Mouse (Mus musculus): ENCODE results near the gene Trak2. TPM values are rescaled to one million over a fixed set of nuclear protein-coding genes. Genes with fewer than 3 reads are reported as not detected.
"Not testable (repeated sequence)": the region's sequence is repeated elsewhere in the genome, so short reads cannot be mapped to it uniquely, and the experiment has no call there.

Trak2 gene
- polyA plus RNA-seq, 1 experiment = 77.6 TPM

DNA sequence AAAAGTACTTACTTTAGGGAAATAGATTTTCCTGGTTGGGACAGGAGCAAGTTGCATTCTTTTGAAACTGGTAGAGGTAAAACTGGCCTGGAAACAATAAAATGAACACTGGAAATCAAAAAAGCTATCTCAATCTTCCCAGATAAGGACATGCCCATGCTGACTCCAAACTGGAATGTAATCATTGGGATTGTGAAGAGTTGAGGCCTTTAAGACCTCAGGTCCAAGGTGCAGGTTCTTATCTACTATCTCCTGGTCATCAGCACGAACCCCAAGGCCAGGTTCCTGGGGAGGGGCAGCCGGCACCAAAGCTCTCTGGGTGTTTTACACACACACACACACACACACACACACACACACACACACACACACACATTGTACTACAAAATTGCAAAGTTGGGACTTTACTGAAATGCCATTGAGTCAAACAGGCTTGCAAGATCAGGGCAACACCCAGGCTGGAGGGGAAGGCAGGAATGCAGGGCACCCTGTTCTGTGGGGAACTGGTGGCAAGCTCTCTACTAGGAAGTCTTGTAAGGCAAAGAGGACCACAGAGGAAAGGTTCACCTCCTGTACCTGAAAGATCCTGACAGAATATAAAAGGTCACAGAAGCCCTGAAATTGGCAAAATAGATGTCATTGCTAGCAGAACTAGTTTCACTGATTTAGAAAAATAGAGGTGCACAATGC lies 81.6 kb downstream of the Trak2 start:
- not testable (repeated sequence) for DNase-seq (ENCODE audit: extremely low spot score in 1 of 2, low spot score in 1 of 2)

DNA sequence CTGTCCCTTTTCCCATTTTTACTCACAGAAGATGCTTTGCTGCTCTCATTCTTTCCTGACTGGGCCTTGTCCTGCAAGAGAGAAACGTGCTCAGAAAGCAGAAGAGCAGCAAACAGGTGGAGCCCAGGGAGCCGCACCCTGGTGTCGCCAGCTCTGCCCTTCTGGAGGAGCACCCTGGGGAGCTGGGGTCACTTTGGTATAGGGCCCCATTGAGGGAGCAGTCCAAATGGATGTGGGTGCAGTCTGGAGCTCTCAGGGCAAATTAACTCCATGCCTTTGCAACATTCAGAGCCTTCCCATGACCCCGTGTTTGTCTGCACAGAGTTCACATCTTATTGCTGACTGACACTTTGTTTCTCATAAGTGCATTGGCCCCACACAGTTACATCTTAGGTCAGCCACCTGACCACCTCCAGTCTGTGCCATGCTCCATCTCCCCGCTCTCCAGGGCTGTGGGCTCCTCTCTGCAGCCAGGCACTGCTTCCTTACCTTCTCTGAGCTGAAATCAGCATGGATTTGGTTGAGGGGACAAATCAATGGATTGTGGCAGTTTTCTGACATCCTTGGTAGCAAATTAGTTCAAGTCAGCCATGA lies 82.4 kb downstream of the Trak2 start:
- not testable (repeated sequence) for DNase-seq (ENCODE audit: extremely low spot score in 1 of 2, low spot score in 1 of 2)

DNA sequence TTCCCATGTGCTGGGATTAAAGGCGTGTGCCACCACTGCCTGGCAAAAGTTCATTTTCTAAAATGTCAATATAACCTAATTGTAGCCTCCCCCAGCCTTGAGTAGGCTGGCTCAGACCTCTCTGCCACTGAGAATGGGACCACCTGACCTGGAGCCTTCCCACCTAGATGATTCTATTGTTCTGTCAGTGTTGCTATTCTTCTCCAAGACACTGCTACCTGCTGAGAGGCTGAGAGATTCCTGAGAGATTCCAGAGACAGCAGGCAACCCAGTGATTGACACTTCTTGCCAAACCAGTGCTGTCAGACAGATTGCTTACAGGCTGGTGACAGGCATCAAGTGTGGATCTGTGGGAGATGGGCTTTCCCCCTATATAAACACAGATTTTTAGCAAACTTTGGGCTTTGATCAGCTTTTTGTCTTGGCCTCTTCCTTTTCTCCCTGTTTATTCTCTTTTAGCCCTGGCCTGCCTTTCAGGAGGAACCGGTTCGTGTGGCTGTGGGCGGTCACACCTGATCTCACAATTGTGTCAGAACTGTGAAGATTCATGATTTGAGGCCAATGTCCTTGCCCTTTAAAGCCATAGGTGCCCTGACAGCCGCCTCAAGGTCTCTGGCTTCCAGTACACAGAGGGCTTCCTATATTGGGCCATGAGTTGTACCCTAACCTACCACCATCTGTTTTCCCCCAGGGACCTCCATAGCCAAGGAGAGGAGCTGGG lies 83.2 kb downstream of the Trak2 start:
- no peak for DNase-seq (ENCODE audit: extremely low spot score in 1 of 2, low spot score in 1 of 2)

DNA sequence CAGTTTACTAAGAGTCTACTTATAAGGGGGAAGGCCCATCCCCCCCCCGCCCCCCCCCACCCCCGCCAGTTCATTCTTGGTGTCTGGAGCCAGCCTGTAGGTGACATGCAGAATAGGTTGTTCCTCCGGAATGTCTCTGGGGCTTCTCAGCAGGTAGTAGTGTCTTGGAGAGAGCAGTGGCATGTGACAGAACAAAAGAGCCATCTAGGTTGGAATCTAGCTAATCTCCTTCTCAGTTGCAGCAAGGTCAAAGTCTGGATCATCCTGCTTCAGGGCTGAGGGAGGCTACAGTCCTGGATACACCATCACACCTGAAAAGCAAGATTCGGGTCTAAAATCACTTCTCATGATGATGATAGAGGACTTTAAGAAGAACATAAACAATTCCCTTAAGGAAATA lies 87.6 kb downstream of the Trak2 start:
- DNase-seq (ENCODE audit: extremely low spot score in 1 of 2, low spot score in 1 of 2) = no peak

DNA sequence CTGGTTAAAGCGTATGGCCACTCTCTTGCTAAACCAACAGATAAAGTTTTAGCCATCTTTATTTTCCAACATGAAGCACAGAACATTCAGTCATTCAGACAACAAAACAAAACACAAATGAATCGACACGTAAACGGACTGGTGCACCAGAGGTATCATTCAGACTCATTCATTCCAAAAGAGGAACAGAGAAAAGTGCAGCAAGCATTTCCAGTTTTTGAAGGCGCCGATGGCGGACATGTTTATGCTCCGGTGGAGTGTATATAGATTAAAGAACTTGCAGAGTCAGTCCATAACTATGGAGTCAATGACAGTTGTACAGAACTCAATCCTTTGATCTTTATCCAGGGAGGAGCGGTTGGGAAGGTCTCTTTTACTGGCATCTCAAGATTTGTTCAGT lies 90.0 kb downstream of the Trak2 start:
- not testable (repeated sequence) for DNase-seq (ENCODE audit: extremely low spot score in 1 of 2, low spot score in 1 of 2)

DNA sequence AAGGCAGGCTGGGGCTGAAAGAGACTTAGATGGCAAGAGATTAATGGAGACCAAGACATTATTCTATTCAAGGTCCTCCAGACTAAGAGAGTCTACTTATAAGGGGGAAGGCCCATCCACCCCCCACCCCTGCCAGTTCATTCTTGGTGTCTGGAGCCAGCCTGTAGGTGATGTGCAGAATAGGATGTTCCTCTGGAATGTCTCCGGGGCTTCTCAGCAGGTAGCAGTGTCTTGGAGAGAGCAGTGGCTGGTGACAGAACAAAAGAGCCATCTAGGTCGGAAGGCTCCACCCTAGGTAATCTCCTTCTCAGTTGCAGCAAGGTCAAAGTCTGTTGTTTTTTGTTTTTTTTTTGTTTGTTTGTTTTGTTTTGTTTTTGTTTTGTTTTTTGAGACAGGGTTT lies 93.9 kb downstream of the Trak2 start:
- DNase-seq (ENCODE audit: extremely low spot score in 1 of 2, low spot score in 1 of 2) = not testable (repeated sequence)

DNA sequence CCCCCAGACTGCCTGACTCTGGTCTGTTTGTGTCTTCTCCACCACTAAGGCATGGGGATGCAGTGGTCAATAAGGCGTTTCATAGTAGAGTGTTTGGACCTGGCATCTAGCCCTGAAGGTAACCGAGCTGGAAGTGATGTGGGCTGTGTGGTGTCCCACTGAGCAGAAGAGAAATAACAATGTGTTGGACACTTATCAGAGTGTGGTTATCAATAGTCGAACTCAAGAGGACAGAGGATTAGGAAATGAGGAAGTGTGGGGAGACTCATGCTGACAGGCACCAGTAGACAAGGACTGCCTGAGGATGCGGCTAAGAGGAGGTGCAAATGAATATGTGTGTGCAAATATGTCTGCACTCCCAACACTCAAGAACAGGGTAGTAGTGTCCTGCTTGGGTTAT lies 96.7 kb downstream of the Trak2 start:
- DNase-seq (ENCODE audit: extremely low spot score in 1 of 2, low spot score in 1 of 2) = not testable (repeated sequence)

GRCm38 (mm10) chr1:58860586-58860985 lies 112.6 kb downstream of the Trak2 start:
- not testable (repeated sequence) for DNase-seq (ENCODE audit: extremely low spot score in 1 of 2, low spot score in 1 of 2)

- not testable (repeated sequence) for DNase-seq (ENCODE audit: extremely low spot score in 1 of 2, low spot score in 1 of 2)
Observed at GRCm38 (mm10) chr1:58859738-58860365, 113.4 kb downstream of the Trak2 start.

- not testable (repeated sequence) for DNase-seq (ENCODE audit: extremely low spot score in 1 of 2, low spot score in 1 of 2)
Observed at GRCm38 (mm10) chr1:58859131-58859530, 114.1 kb downstream of the Trak2 start.

DNA sequence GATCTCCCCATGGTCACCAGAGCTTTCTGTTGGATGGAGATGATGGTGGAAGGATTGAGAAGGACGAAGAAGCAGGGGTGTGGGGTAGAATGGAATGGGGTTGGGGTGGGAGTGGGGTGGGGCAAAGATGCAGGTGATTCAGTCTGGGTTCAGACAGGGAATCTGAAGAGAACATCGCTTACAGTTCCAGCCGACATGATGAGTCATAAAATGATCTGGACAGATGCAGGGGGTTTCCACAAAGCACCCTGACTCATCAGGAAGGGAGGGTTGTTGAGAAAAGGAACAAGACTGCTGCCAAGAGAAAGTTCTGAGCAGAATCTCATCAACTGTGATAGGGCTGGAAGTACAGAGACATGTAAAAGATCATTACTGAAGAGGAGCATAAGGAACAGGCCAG lies 116.4 kb downstream of the Trak2 start:
- DNase-seq (ENCODE audit: extremely low spot score in 1 of 2, low spot score in 1 of 2) = peak in 1 of 2 experiments; percentile 52

Other genes starting within 250 kb of the Trak2 start
- 2.9 and 3.4 TPM in 2 replicates for gene Casp8, start 178.1 kb downstream of the Trak2 start, polyA plus RNA-seq (2012; rRNA removed)
- gene Stradb, start 92 bp upstream of the Trak2 start, polyA plus RNA-seq (2012; rRNA removed) = 30.6 and 35.1 TPM in 2 replicates
- not detected in 2 replicates for gene C2cd6, start 121.5 kb upstream of the Trak2 start, polyA plus RNA-seq (2012; rRNA removed)
- 25.8 and 34.6 TPM in 2 replicates for gene Tmem237, start 147.0 kb upstream of the Trak2 start, polyA plus RNA-seq (2012; rRNA removed)
- 1.5 and 2.5 TPM in 2 replicates for gene Mpp4, start 190.0 kb upstream of the Trak2 start, polyA plus RNA-seq (2012; rRNA removed)